Mouse (Mus musculus): ENCODE measurements at regions not wholly inside any gene's neighbourhood (a gene's known extent, or its start where the extent isn't known, plus 50 kb on each side); places are given as distances from the start of the nearest gene placed in this dataset.
"Not testable (repeated sequence)": the region's sequence is repeated elsewhere in the genome, so short reads cannot be mapped to it uniquely, and the experiment has no call there.

DNA sequence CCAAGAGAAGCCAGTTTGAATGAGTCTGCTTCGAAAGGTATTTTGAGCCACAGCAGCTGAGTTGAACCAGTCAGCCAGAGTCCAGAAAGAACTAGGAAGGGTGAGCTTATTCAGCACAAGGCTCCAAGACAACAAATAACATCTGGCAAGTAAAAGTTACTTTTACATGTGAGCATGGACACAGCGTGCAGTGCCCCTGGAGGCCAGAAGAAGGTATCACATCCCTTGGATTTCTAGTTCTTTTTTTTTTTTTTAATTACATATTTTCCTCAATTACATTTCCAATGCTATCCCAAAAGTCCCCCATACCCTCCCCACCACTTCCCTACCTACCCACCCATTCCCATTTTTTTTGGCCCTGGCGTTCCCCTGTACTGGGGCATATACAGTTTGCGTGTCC lies 367.4 kb downstream of the Gm9008 start:
- not testable (repeated sequence) for ATAC-seq (ENCODE audit: insufficient read depth, low FRiP score, low TSS enrichment); H3K9ac ChIP-seq (ENCODE audit: low read length); DNase-seq (ENCODE audit: low spot score); H3K27ac ChIP-seq (ENCODE audit: low read depth, low read length); H3K36me3 ChIP-seq (ENCODE audit: control insufficient read depth, insufficient read depth, low read length); H3K4me3 ChIP-seq (ENCODE audit: low read depth, low read length); H3K4me2 ChIP-seq (ENCODE audit: low read depth); H3K27me3 ChIP-seq (ENCODE audit: control insufficient read depth, insufficient read depth, low read length); H3K9me3 ChIP-seq (ENCODE audit: control insufficient read depth, low read length); H3K4me1 ChIP-seq (ENCODE audit: control insufficient read depth, insufficient read depth, low read length)
- 80% methylated on average over 4 of the region's 4 CpGs for whole genome bisulfite sequencing

DNA sequence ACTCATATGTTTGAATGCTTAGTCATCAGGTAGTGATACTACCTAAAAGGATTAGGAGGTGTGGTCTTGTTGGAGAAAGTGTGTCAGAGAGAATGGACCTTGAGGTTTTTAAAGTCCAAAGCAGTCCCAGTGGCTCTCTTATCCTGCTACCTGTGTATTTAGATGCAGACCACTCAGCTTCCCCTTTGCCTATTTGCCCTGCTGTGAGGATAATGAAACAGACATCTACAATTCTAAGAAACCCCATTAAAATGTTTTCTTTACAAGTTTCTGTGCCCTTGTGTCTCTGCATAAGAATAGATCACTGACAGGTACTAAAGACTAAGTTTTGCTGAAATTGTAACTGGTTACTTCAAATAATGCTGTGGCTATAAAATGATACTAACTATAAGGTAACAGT lies 381.8 kb downstream of the Gm9008 start:
- H3K9ac ChIP-seq (ENCODE audit: low read length) = no peak overlapping the region
- no peak for DNase-seq (ENCODE audit: low spot score)
- H3K27ac ChIP-seq (ENCODE audit: low read depth, low read length) = no peak overlapping the region
- H3K9me3 ChIP-seq (ENCODE audit: control insufficient read depth, low read length) = no peaks in the 10 kb centered on the region
- no peak overlapping the region for H3K4me2 ChIP-seq (ENCODE audit: low read depth)
- no peak overlapping the region for H3K4me3 ChIP-seq (ENCODE audit: low read depth, low read length)
- no peaks in the 10 kb centered on the region for H3K4me1 ChIP-seq (ENCODE audit: control insufficient read depth, insufficient read depth, low read length)
- no peak for ATAC-seq (ENCODE audit: insufficient read depth, low FRiP score, low TSS enrichment)
- no peaks in the 10 kb centered on the region for H3K36me3 ChIP-seq (ENCODE audit: control insufficient read depth, insufficient read depth, low read length)
- no peaks in the 10 kb centered on the region for H3K27me3 ChIP-seq (ENCODE audit: control insufficient read depth, insufficient read depth, low read length)

DNA sequence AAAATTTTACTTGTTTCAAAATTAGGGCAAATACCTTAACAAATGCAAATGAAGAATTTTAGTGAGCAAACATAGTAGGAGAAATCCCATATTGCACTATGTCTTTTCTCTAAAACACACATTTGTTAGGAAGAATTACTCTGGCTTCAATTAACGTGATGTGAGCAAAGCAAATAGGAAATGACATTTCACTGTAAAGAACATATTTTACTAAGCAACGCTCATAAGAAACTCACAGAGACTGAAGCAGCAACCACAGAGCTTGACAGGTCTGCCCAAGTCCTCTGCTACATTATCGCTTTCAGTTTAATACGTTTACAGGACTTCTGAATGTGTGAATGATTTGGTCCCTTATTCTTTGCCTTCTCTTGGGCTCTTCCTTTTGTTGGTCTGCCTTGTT lies 383.2 kb downstream of the Gm9008 start:
- Histone ChIP-seq H3K27me3 (ENCODE audit: control insufficient read depth, insufficient read depth, low read length) (no peaks in the 10 kb centered on the region), H3K4me3 (ENCODE audit: low read depth, low read length) (no peak overlapping the region), H3K4me2 (ENCODE audit: low read depth) (no peak overlapping the region), H3K27ac (ENCODE audit: low read depth, low read length) (no peak overlapping the region), H3K9ac (ENCODE audit: low read length) (no peak overlapping the region), H3K36me3 (ENCODE audit: control insufficient read depth, insufficient read depth, low read length) (no peaks in the 10 kb centered on the region), H3K4me1 (ENCODE audit: control insufficient read depth, insufficient read depth, low read length) (no peaks in the 10 kb centered on the region), H3K9me3 (ENCODE audit: control insufficient read depth, low read length) (no peaks in the 10 kb centered on the region)
- no peak for DNase-seq (ENCODE audit: low spot score)
- WGBS = 87% methylated on average over 4 of the region's 4 CpGs
- no peak for ATAC-seq (ENCODE audit: insufficient read depth, low FRiP score, low TSS enrichment)

DNA sequence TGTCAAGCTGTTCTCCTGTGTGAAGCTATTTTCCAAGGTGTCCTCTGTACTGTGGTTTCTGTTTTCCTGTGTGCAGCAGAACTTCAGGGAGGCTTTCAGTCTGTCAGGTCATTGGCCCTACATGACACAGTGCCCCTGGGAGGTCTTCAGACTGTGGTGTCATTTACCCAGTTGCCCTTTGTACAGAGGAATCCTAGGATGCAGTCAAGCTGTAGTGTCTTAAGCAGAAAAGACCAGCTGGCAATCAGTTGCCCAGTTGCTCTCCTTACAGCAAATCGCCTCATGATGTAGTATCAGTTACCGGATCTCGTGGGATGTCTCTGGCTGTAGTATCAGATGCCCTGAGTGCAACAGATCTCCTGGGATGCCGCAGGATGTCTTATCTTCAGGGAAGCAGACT lies 432.2 kb downstream of the Gm9008 start:
- 87% methylated on average over 4 of the region's 4 CpGs for WGBS

DNA sequence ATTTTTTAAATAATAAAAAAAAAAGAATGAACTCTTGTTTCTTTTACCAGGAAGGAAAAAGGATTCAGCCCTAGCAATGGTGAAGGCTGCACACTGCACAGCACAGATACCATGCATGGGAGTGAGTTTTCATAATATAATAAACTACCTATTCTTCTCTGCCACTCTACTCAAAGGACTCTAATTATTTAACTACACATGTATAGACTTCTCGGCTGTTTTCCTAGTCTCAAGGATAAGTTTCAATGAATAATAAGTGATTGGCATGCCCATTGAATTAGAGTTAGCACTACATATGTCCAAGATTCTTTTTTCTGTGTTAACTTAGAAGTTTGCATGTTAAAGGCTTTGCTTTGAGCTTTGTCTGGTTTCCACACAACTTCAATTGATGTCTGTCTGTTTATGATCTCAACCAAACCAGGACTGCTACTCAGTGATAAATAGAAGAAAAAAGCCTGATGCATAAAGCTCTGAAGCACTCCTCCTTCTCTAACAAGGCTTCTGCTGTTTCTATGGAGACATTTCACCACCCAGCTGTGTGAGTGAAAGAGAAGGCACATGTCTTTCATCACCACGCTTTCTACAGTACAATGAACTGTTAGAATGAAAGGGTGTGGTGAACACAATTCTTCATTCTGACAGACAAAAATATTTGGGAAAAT lies 444.8 kb downstream of the Gm9008 start:
- Histone ChIP-seq H3K27ac (ENCODE audit: low read depth, low read length) (no peak overlapping the region), H3K36me3 (ENCODE audit: control insufficient read depth, insufficient read depth, low read length) (no peaks in the 10 kb centered on the region), H3K4me2 (ENCODE audit: low read depth) (no peak overlapping the region), H3K9ac (ENCODE audit: low read length) (no peak overlapping the region), H3K4me1 (ENCODE audit: control insufficient read depth, insufficient read depth, low read length) (0 out of 2 replicates have a peak, but pooled peaks cover 2% of the 10 kb centered on the region), H3K9me3 (ENCODE audit: control insufficient read depth, low read length) (no peaks in the 10 kb centered on the region), H3K27me3 (ENCODE audit: control insufficient read depth, insufficient read depth, low read length) (no peaks in the 10 kb centered on the region), H3K4me3 (ENCODE audit: low read depth, low read length) (no peak overlapping the region)
- 29% methylated on average over 2 of the region's 2 CpGs for WGBS
- peak; percentile 43; the same call in 1 of the 2 replicates for ATAC-seq (ENCODE audit: insufficient read depth, low FRiP score, low TSS enrichment)
- no peak for DNase-seq (ENCODE audit: low spot score)

More for the DNA sequence above, 432.2 kb downstream of the Gm9008 start:
- H3K9me3 ChIP-seq (ENCODE audit: control insufficient read depth, low read length) = no peaks in the 10 kb centered on the region
- H3K9ac ChIP-seq (ENCODE audit: low read length) = no peak overlapping the region
- no peaks in the 10 kb centered on the region for H3K4me1 ChIP-seq (ENCODE audit: control insufficient read depth, insufficient read depth, low read length)
- no peak overlapping the region for H3K4me3 ChIP-seq (ENCODE audit: low read depth, low read length)
- ATAC-seq (ENCODE audit: insufficient read depth, low FRiP score, low TSS enrichment) (no peak), DNase-seq (ENCODE audit: low spot score) (no peak)
- H3K36me3 ChIP-seq (ENCODE audit: control insufficient read depth, insufficient read depth, low read length) = no peaks in the 10 kb centered on the region
- H3K4me2 ChIP-seq (ENCODE audit: low read depth) = no peak overlapping the region
- H3K27ac ChIP-seq (ENCODE audit: low read depth, low read length) = no peak overlapping the region
- H3K27me3 ChIP-seq (ENCODE audit: control insufficient read depth, insufficient read depth, low read length) = no peaks in the 10 kb centered on the region

DNA sequence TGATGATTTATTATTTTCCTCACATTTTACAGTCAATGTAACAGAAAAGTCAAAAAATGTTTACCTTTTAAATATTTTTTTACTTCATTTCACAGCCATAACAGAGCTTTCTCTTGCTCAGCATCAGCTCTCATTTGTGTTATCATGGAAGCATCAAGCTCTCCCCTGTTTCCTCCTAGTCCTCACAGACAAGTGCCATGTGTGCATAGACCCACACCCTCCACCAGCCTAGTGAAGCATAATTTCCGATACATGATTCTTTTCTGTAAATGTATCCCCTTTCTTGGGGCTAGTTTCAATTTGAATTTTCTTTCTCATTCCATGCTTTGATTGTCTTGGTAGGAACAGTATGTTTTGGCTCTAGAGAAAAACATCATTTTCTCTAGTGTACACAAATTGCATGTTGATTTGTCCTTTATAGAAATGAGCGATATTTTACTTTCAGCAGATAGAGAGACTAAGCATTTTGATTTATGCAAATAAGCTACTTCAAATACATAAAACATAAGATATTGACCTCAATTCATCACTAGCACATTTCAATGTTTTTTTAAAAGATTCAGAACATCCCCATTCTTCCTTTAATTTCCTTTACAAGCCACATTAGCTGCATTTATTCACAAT lies 489.7 kb downstream of the Gm9008 start:
- no peaks in the 10 kb centered on the region for H3K9me3 ChIP-seq (ENCODE audit: control insufficient read depth, low read length)
- no peak overlapping the region for H3K4me2 ChIP-seq (ENCODE audit: low read depth)
- ATAC-seq (ENCODE audit: insufficient read depth, low FRiP score, low TSS enrichment) (no peak), DNase-seq (ENCODE audit: low spot score) (no peak)
- no peaks in the 10 kb centered on the region for H3K4me1 ChIP-seq (ENCODE audit: control insufficient read depth, insufficient read depth, low read length)
- 90% methylated on average over 2 of the region's 2 CpGs for WGBS
- no peak overlapping the region for H3K27ac ChIP-seq (ENCODE audit: low read depth, low read length)
- no peak overlapping the region for H3K9ac ChIP-seq (ENCODE audit: low read length)
- no peak overlapping the region for H3K4me3 ChIP-seq (ENCODE audit: low read depth, low read length)
- no peaks in the 10 kb centered on the region for H3K36me3 ChIP-seq (ENCODE audit: control insufficient read depth, insufficient read depth, low read length)
- H3K27me3 ChIP-seq (ENCODE audit: control insufficient read depth, insufficient read depth, low read length) = no peaks in the 10 kb centered on the region
